Mouse (Mus musculus): ENCODE results near the gene Tle4.

DNA sequence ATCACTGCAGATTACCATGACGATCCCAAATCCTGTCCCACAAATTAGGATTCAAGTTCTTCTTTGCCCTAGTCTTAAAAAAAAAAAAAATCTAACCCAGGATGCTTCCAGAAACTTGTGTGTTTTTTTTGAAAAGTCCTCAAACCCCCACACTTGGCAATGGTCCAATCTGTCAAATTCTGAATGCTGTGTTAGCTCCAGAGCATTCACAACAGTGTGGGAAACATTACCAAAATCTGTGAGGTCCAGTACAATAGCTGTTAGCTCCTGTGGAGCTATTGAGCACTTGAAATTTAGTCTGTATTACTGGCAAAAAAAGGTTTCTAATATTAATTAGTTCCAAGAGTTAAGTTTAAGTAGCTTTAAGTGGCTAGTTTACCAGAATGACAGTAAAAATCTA lies 150.4 kb downstream of the Tle4 start:
- no peak for TF ChIP-seq GATA1 (IDR thresholded peaks at IDR 0.05; ENCODE audit: borderline replicate concordance, low read length)
- TF ChIP-seq FLI1 (IDR thresholded peaks at IDR 0.05; ENCODE audit: low read length) = no peak

All from megakaryocyte, embryonic 14.5 days (primary cell).